ENCODE assay signal across 9 mouse cellular contexts in genomic region chr12:81105721-81106633, GRCm38 (mm10).
DNase-seq lines count a peak whose midpoint lies in the region; ATAC-seq lines count a peak whose summit lies in the region.
"Had no signal": no experiment of that assay in that cellular context is flagged by ENCODE, and none has a peak within 500 bp of the region (broad histone marks: within the 10 kb centered on the region; RNA-seq: fewer than 3 reads in every experiment).

No protein-coding gene starts in this region.

- no peak overlapping the region for H3K27ac ChIP-seq in neural tube, embryonic 12.5 days
- peak overlapping the region; percentile 56 for H3K27ac ChIP-seq in midbrain, embryonic 16.5 days (ENCODE audit: low read length)
- H3K27ac ChIP-seq: embryonic facial prominence, embryonic 12.5 days; limb, embryonic 13.5 days had no signal

- no peak for DNase-seq in neural tube, embryonic 10.5 days (ENCODE audit: extremely low spot score, low spot score)
- peak; percentile 83 for DNase-seq in cerebellum, adult 11-12 months
- DNase-seq in heart, adult 8-10 months (ENCODE audit: low spot score): peak; percentile 46
- DNase-seq in thymus, adult 18-20 months: no peak
- no peak for DNase-seq in lung, postnatal 36 days

- H3K27me3 ChIP-seq in neural tube, embryonic 12.5 days (replicated peaks): no peaks in the 10 kb centered on the region
- no peaks in the 10 kb centered on the region for H3K27me3 ChIP-seq in midbrain, embryonic 16.5 days (ENCODE audit: control insufficient read depth, insufficient read depth, low read depth, low read length)
- H3K27me3 ChIP-seq: embryonic facial prominence, embryonic 12.5 days; limb, embryonic 13.5 days had no signal

- H3K9ac ChIP-seq in neural tube, embryonic 12.5 days: peak overlapping the region; percentile 13; the same call in 1 of the 2 replicates
- H3K9ac ChIP-seq in midbrain, embryonic 16.5 days (ENCODE audit: low read depth, low read length): no peak overlapping the region
- H3K9ac ChIP-seq: embryonic facial prominence, embryonic 12.5 days; limb, embryonic 13.5 days had no signal

- H3K4me3 ChIP-seq in neural tube, embryonic 12.5 days: no peak overlapping the region
- no peak overlapping the region for H3K4me3 ChIP-seq in midbrain, embryonic 16.5 days (ENCODE audit: low read depth, low read length)
- H3K4me3 ChIP-seq: embryonic facial prominence, embryonic 12.5 days; limb, embryonic 13.5 days had no signal

- no peak overlapping the region for H3K4me2 ChIP-seq in neural tube, embryonic 12.5 days (replicated peaks)
- H3K4me2 ChIP-seq in midbrain, embryonic 16.5 days (ENCODE audit: low read length): no peak overlapping the region
- H3K4me2 ChIP-seq: embryonic facial prominence, embryonic 12.5 days; limb, embryonic 13.5 days had no signal

- no peak for ATAC-seq in neural tube, embryonic 12.5 days (ENCODE audit: low FRiP score, low read depth)
- peak; percentile 82 for ATAC-seq in midbrain, embryonic 16.5 days

- peaks cover 10% of the 10 kb centered on the region for H3K4me1 ChIP-seq in neural tube, embryonic 12.5 days
- H3K4me1 ChIP-seq in midbrain, embryonic 16.5 days (ENCODE audit: control insufficient read depth, insufficient read depth, low read length): peaks cover 6% of the 10 kb centered on the region; the same call in 1 of the 2 replicates

- H3K9me3 ChIP-seq in neural tube, embryonic 12.5 days: no peaks in the 10 kb centered on the region
- no peaks in the 10 kb centered on the region for H3K9me3 ChIP-seq in midbrain, embryonic 16.5 days (replicated peaks; ENCODE audit: control insufficient read depth, low read length, poor library complexity, severe bottlenecking)
- H3K9me3 ChIP-seq: embryonic facial prominence, embryonic 12.5 days; limb, embryonic 13.5 days had no signal

- no peaks in the 10 kb centered on the region for H3K36me3 ChIP-seq in neural tube, embryonic 12.5 days
- no peaks in the 10 kb centered on the region for H3K36me3 ChIP-seq in midbrain, embryonic 16.5 days (ENCODE audit: control insufficient read depth, insufficient read depth, low read length)
- H3K36me3 ChIP-seq: embryonic facial prominence, embryonic 12.5 days; limb, embryonic 13.5 days had no signal

- WGBS in neural tube, embryonic 12.5 days: 95% methylated on average over 12 of the region's 12 CpGs
- 77% methylated on average over 12 of the region's 12 CpGs for WGBS in midbrain, embryonic 16.5 days

Comparison
In these comparisons a context has a peak if more than half of its experiments do, and no peak if none do; other contexts are left out.
1. DNase-seq: peak in cerebellum, adult 11-12 months (single experiment) and heart, adult 8-10 months (single experiment); none in neural tube, embryonic 10.5 days (single experiment), thymus, adult 18-20 months (0 of 2) and lung, postnatal 36 days (single experiment).